Mouse (Mus musculus): Measurements from ENCODE around the gene Ppil1.

Ppil1 gene

GRCm38 (mm10) chr17:29202604-29203003 lies 61.4 kb downstream of the Ppil1 start:
- DNase-seq (ENCODE audit: low spot score in 2 of 2) = no peak

Measured in heart, adult 9 months (tissue).